Mouse (Mus musculus) adrenal gland (tissue): ENCODE data around the gene Ccdc194.
"Not testable (repeated sequence)": the region's sequence is repeated elsewhere in the genome, so short reads cannot be mapped to it uniquely, and the experiment has no call there.

ENCODE experiments used
- intact Hi-C: fragments of 180-260 bp; cut with DNase I; formaldehyde crosslinking; loops from one replicate; pipeline ENCODE4 v1.15.1; 2025

Gene Ccdc194

GRCm38 (mm10) chr8:71554644-71555043, 29.1 kb upstream of the Ccdc194 start:
- intact Hi-C loops: no loop called here

- intact Hi-C loops: no loop called here
Observed at GRCm38 (mm10) chr8:71554001-71554400, 28.5 kb upstream of the Ccdc194 start.

GRCm38 (mm10) chr8:71552770-71553169, 27.3 kb upstream of the Ccdc194 start:
- intact Hi-C loops: no loop called here

GRCm38 (mm10) chr8:71550754-71551153, 25.2 kb upstream of the Ccdc194 start:
- intact Hi-C loops: no loop called here

- intact Hi-C loops: no loop called here
Observed at GRCm38 (mm10) chr8:71547590-71547989, 22.1 kb upstream of the Ccdc194 start.

GRCm38 (mm10) chr8:71545053-71545452, 19.5 kb upstream of the Ccdc194 start:
- intact Hi-C loops: no loop called here

GRCm38 (mm10) chr8:71543755-71544154, 18.2 kb upstream of the Ccdc194 start:
- intact Hi-C loops: no loop called here

- intact Hi-C loops: no loop called here
Observed at GRCm38 (mm10) chr8:71542632-71543343, 17.3 kb upstream of the Ccdc194 start, which contains the start of gene Mvb12a. Gene Mvb12a, plus strand, starts transcription at chr8:71542922.

GRCm38 (mm10) chr8:71537028-71537867, 11.7 kb upstream of the Ccdc194 start, which contains the start of gene Bst2:
Gene Bst2, minus strand, starts transcription at chr8:71537456.
- intact Hi-C loops: no loop called here

GRCm38 (mm10) chr8:71535663-71536062, 10.2 kb upstream of the Ccdc194 start:
- intact Hi-C loops: no loop called here

GRCm38 (mm10) chr8:71534263-71534810, 8.8 kb upstream of the Ccdc194 start:
- intact Hi-C loops: no loop called here

GRCm38 (mm10) chr8:71530735-71531467, 5.4 kb upstream of the Ccdc194 start:
- intact Hi-C loops: not testable (repeated sequence)

GRCm38 (mm10) chr8:71528362-71529073, 3.0 kb upstream of the Ccdc194 start:
- intact Hi-C loops: no loop called here

- intact Hi-C loops: no loop called here
Observed at GRCm38 (mm10) chr8:71527162-71527870, 1.8 kb upstream of the Ccdc194 start.

- intact Hi-C loops: no loop called here
Observed at GRCm38 (mm10) chr8:71526272-71526671, 761 bp upstream of the Ccdc194 start.

- intact Hi-C loops: loop anchor here (2.0 kb wide), 2 partner anchors 27 to 81 kb away; no protein-coding TSS in a partner anchor
Observed at GRCm38 (mm10) chr8:71521634-71522033, 3.9 kb downstream of the Ccdc194 start.

- intact Hi-C loops: not testable (repeated sequence)
Observed at GRCm38 (mm10) chr8:71519037-71519825, 6.3 kb downstream of the Ccdc194 start.

GRCm38 (mm10) chr8:71516786-71517185, 8.7 kb downstream of the Ccdc194 start:
- intact Hi-C loops: no loop called here

- intact Hi-C loops: no loop called here
Observed at GRCm38 (mm10) chr8:71515043-71515442, 10.5 kb downstream of the Ccdc194 start.
